Mouse (Mus musculus): ENCODE results near the gene Npm3.
A peak's percentile ranks its signal among the peaks of the same experiment; 100 is the strongest.

Npm3 gene

DNA sequence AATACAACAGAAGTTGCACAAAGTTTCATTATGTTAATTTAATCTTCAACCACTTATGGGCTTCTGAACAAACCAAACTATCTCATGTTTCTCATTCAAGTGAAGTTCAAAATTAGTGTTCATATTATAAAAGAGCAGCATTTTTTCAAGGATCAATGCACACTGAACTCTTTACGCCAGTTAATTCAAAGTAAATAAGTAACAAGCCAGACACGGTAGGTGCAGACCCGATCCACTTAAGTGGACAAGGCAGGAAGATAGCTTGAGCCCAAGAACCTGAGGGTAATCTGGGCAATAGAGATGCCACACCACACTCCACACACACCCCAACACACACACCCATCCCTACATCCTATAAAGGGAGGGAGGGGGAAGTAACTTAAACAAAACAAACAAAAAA is 4.2 kb upstream of the Npm3 start:
- DNase-seq (ENCODE audit: low spot score in 2 of 2): no peak

DNA sequence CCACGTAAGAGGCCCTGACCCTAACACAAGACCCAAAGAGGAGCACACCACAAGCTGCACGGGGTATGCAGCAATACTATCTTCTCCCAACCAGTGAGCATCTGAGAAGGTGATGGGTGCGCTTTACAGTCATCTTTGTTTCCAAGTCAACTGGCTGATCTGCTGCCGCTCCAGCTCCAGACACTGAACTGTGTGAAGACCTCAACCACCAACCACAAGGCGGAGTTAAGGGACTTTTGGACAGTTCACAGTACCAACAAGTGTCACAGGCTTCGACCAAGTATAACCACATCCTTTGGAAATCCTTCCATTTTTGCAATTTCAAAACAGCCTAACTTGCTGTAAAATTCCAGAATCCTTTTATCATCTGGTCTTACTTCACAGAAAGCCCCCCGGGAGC is 2.5 kb upstream of the Npm3 start:
- no peak for DNase-seq (ENCODE audit: low spot score in 2 of 2)

DNA sequence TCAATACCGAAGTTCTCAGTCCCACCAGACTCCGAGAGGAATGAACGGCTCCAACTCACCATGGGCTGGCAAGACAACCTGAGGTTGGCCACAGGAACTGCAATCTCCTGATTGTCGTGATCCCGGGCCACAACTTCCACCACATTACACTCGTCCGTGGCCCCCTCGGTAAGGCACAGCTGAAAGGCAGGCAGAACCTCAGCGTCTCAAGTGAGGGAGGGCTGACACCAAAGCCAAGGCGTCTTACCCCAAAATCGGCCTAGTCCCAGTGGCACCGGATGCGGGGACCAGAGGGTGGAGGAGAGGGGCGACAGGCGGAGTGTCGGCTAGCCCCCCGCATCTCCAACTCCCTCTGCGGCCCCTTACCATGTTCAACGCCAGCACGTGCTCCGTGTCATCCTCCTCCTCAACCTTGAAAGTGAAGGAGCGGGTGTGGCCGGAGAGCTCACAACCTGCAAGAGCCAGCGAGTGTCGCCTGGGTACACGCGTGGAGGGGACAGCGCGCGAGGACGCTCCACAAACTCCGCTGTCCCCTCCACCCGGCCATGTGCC is 624 bp downstream of the Npm3 start:
- peak in 1 of 2 experiments; percentile 31 for DNase-seq (ENCODE audit: low spot score in 2 of 2)

DNA sequence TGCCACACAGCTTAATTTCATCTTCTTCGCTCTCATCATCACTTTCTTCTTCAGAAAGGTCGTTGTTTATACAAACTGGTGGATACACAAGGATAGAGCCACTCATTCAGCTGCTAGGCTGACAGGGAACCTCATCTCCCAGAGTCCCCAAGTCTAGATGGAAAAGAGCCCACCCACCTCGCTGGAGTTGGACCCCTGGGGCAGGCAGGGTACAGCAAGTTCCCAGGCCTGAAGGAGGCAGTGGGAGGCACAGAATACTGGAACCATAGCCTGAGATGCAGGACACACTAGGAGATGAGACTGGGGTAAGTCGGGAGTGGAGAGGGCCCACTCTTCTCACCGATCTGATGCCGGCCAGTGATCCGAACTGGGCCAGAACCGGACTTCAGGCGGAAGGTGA is 1.2 kb downstream of the Npm3 start:
- no peak for DNase-seq (ENCODE audit: low spot score in 2 of 2)

DNA sequence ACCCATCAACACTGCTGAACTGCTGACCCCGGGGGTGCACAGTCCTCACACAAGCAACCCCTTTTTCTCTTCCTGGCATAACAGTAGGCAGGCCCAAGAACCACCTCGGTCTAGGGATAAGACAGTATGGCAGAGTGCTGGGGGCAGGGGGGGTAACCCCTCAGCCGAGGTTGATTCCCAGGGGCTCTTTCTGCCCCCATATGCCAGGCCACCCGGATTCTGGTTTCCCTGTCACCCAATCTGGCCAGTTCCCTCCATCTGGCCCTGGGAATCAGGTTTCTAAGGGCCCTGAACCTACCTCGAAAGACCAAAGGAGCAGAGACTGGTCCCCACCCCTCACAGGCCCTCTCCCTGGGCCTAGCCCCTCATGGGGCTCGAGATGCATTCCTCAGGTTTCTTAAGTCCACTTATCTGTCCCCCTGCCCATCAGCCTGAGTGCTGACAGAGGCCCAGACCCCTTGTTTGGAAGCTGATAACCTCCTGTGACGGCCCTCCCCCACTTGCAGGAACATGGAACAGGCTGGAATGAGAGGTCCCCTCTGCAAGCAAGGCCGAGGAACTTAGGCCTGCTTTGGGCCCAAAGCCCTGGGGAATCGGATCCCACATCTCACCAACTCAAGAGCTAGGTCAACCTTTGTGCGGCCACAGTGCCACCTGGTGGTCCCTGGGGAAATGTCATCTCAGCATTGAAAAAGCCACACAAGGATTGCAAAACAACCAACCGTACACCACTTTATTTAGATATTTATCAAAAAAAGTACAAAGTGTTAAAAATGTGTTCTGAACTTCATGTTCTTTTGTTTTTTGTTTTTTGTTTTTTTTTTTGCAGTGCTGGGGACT is 2.1 kb downstream of the Npm3 start:
- DNase-seq (ENCODE audit: low spot score in 2 of 2): peak; percentile 90 to 91

DNA sequence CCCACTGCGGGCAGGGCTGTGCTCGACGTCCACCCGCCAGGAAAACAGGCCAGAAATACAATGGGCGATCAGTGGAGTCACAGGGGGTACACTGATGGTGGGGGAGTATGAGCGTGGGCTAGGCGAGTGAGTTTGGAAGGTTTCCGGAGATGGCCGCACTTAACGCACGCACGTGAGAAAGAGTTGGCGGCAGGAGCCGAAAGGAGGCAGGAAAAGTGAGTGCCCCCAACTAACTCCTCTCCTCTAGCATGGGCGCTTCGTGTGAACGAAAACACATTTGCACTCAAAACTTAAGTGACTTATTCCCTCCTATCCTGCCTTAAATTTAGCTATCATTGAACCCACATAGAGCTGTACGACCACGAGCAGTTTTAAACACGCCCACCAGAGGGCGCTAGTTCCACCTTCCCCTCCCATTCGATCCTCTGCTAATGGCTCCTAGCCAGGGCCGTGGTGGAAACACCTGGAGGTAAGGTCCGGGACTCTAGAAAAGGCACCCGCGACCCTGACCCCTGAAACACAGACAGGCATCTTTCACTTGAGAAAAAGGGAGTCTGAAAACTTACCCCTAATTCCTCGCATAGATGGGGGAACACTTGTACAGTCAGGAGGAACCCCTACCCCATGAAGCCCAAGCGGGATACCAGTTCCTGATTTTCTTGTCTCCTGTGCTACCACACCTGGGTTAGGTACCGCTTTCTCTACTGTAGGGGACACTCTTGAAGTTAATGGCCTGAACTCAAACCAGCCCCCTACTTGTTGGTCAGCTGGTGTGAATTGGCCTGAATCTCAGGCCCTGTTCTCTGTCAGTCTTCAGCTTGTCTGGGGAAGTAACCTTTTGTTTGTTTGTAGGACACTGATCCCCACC is 3.0 kb downstream of the Npm3 start:
- peak; percentile 76 to 80 for DNase-seq (ENCODE audit: low spot score in 2 of 2)

DNA sequence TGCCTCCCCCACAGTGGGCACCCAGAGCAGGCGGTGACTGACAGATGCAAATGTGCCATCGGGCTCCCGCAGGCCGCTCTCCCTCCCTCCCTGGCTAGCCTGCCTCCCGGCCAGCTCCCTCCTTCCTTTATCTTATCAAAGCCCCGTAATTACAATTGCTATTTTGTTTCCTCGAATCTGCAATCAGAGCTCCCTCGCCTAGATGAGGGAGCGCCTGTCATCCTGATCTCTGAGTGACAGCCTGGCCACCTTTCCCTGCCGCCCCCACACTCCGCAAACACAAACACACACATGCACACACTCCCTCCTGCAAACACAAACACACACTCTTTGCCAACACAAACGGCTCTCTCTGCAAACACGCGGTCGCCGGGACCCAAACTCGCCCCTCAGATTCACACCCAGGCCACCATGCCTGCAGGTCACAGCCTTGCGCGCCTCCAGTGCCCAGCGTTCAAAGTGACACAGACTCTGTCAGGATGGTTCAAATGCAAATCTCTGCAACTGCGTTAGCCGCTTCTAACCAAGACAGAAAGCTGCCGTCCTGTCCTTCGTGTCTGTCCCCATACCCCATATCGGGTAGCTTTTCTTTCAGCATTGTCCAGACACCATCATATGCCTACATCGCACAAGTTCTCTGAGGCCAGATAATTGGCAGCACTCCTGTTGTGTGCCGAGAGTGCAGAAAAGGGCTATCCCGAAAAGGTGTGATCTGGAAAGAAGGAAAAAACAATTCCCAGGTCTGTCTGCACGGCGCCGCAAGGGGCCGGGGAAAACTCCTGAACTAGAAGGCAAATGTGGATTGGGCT is 3.8 kb downstream of the Npm3 start:
- no peak for DNase-seq (ENCODE audit: low spot score in 2 of 2)

DNA sequence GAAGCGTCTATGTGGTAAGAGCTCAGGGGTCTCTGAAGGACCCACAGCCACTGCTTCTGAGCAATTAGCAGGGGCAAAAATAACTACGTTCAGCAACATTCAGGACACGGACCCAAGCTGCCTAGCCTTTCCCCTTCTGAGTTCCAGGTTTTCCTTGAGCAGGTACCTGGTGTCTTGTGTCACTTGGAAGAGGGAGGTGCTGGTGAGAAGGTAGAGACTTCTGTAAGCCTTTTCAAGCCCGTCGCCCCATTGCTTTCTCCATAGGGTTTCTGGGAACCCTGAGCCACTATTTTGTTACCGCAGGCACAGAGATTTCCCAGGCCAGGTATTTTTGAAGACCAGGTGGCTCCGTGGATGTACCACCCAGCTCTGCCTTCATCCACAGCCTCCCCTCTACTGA is 5.8 kb downstream of the Npm3 start:
- DNase-seq (ENCODE audit: low spot score in 2 of 2): no peak

DNA sequence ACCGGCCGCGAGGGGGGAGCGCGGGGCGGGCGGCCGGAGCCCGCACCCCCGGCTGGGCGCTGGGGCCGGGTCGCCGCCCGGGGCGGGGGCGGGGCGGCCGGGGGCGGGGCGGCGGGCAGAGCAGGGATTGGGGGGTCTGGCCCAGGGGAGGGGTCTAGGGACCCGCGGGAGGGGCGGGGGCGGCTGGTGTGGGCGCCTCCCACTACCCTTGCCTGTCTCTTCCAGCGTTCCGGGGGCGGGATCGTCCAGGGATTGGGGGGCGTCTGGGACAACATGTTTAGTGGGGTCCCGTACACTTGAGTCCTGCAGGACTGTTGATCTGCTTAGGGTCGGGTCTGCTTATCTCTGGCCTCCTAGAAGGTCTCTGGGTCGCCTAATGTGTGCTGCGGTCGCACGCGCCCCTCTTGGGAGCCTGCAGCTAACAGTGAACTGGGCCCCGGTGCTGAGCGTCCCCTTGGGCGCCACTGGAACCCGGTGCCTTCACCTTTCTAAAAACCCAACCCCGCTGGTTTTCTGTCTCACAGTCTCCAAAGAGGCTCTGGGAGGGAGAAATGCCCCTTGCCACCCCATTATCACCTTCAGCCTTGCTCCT is 6.3 kb downstream of the Npm3 start:
- DNase-seq (ENCODE audit: low spot score in 2 of 2): no peak

DNA sequence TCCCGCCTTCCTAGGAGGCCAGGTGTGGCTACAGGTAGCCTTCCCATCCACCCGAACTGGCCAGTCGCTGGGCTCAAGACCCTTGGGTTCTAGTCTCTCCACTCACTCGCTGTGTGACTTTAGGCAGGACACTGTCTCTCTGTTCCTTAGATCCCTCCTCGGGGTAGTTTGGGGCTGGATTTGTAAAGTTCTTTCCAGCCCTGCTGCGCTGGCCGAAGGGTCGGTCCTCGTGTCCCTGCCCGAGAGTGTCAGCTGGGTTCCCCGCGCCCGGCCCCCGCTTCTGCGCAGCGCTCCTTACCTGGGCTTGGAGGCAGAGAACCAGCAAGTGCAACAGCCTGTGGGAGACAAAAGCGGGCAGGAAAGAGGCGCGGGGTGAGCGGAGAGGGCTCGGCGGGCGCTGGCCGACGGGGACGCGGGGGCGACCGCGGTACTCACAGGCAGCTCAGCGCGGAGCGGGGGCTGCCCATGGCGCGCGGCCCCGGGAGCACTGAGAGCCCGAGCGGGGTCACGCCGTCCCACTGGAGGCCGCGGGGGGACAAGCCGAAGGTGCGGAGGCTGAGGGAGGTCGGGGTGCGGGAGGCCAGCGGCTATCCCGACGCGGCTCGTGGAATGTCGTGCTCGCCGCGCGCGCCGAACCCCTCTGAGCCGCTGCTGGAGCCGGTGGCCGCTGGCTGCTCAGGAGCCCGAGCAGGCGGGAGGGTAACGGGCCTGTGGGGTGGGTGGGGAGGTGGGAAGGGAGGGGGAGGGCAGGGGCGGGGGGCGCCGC is 7.0 kb downstream of the Npm3 start, which contains the start of gene Fgf8:
Gene Fgf8 (minus strand): TSS at position 698 of the 766 bp plus-strand sequence.
- no peak for DNase-seq (ENCODE audit: low spot score in 2 of 2)

DNA sequence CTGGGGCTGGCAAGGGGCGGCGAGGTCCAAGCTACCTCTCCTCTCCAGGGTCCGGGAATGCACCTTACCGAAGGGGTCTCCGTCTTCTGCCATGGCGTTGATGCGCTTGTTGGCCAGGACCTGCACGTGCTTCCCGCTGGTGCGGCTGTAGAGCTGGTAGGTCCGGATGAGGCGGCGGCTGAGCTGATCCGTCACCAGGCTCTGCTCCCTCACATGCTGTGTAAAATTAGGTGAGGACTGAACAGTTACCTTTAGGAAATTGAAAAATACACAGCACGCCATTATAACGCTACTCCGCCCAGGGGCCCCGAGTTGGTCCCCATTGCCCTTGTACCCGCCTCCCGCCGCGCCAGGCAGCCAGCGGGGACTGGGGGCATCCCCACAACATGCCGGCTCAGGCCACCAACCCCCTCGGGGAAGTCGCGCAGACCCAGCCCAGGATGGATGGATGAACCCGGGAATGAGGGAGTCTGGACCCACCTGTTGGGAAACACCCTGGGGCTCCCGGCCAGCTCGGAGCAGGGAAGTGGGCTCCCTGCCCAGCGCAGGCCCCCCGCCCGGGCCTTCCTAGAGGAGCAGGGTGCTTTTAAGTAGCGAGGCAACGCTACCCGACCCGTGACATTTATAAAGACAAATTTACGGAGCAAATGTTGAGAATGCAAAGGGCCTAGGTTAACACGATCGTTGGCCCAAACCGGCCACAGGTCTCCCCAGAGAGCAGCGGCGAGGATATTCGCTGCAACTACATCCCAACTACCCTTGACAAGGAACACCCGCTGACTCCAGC is 7.8 kb downstream of the Npm3 start:
- DNase-seq (ENCODE audit: low spot score in 2 of 2): no peak

DNA sequence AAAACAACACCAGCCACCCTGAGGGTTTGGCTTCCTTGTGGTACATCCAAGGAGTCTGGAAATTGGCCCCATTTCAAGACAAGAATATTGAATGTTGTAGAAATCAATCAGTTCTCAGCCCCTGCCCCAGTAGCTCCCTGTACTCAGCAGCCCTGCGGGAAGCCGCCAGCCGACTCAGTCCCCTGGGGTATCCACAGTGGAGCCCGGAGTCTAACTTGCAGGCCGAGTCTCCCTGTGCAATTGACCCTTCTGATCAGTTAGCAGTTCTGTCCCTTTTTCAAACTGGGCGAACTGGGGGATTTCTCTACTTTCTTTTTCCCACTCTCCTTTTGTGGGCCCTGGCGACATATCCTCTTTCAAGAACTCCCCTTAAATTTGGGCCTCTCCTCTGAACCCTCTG is 8.6 kb downstream of the Npm3 start:
- DNase-seq (ENCODE audit: low spot score in 2 of 2): no peak

DNA sequence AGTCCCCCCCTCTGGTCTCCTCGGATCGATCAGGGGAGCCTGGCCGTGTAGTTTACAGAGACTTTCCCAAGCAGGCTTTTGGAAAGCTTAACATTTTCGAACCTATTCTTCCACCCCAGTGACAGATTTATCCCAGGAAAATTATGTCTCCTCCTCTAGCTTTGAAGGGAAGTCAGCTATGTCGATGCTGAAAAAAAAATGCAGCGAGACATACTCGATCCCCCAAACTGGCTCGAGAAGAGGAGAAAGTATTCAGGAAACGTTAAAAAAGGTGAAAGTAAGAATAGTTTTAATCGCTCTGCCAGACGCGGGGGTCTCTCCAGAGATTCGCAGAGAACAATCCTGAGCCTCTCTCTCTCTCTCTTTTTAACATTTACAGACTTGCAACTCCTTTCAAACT is 9.2 kb downstream of the Npm3 start:
- DNase-seq (ENCODE audit: low spot score in 2 of 2): no peak

DNA sequence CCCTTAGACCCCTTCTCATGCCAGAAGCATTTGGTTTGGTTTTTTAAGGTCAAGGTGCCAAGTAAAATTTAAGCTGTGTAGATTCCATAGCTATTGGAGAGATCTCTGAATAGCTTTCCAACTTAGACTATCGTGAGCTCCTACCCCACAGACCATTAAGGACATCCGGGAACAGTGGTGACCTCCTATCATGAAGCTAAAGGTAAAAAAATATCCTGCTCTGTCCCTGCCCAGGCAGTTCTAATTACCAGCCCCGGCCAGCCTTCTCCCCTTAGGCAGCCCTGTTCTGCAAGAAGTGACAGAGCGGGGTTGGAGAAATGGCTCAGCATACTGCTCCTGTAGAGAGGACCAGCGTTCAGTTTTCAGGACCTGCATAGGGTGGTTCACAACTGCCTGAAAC is 10.9 kb downstream of the Npm3 start:
- no peak for DNase-seq (ENCODE audit: low spot score in 2 of 2)

DNA sequence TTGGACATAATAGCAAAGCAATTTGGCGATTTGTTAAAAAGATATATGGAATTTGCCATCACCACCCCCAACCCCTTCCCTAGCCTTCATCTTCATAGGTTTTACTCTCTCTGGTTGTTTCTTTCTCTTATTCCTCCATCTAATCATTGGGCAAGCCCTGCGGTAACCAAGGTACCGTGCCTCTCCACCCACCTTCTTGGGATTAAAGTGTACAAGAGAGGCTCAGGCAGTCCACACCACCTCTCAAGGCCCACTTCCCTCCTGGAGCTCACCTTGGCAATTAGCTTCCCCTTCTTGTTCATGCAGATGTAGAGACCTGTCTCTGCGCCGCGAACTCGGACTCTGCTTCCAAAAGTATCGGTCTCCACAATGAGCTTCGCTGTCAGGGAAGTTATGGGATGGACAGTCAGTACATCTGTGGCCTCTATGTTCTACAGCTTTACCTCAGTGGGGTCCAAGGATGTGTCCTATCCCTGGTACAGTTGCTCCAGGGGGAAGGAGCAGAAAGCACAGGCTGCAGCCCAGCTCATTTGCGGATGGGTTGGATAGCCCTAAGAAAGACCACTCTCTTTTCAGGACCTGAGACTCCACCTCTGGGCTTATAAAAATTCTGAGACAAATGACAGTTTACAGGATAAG is 11.4 kb downstream of the Npm3 start:
- no peak for DNase-seq (ENCODE audit: low spot score in 2 of 2)

DNA sequence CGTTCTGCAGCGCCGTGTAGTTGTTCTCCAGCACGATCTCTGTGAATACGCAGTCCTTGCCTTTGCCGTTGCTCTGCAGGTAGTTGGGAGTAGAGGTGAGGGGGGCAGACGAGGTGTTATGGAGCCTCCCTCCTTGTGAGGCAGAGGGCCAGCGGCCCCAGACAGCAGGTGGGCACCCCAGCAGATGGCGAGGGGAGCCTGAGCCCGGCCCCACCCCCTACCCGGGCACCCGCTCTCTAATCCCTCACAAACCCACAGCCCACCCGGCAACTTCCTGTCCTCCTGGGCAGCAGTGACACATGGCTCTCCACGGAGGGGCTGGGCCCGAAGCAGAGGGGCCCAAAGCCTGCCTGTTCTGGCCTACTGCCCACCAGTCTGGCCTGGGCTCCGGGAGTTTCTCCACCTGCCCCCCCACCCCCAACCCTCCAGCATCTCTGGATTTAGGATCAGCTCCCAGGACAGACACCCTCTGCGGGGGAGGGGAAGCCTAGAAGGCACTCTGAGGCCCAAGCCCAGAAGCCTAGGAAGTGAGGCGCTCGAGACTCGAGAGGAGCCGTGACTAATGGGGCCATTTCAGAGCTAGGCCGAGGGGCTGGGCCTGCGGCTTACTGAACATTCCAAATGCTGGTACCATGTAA is 12.1 kb downstream of the Npm3 start:
- DNase-seq (ENCODE audit: low spot score in 2 of 2): no peak

DNA sequence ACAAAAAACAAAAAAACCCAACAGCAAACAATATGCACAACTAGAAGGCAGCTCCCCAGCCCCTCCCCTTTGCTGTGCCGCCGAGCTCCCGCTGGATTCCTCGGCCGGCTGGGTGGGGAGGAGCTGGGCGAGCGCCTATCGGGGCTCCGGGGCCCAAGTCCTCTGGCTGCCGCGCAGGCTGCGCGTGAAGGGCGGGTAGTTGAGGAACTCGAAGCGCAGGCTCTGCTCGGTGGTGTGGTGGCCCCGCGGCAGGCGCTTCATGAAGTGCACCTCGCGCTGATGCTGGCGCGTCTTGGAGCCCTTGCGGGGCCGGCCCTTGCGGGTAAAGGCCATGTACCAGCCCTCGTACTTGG is 12.6 kb downstream of the Npm3 start:
- peak in 1 of 2 experiments; percentile 46 for DNase-seq (ENCODE audit: low spot score in 2 of 2)

DNA sequence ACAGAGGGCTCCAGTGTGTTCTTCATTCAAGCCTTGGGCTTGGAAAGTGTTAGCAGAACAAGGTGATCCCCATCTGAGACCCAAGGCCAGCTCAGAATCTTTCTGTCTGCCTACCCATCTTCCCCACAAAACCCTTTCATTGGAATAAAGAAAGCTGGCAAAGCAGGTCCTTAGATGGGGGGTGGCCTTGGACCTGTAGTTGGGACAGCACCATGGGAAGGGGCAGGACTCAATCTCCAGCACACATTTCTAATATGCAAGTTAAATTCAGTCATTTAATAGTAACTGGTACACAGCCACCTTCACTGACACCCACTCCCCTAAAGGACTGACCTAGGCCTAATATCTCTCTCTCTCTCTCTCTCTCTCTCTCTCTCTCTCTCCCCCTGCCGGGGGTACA is 13.2 kb downstream of the Npm3 start:
- no peak for DNase-seq (ENCODE audit: low spot score in 2 of 2)

DNA sequence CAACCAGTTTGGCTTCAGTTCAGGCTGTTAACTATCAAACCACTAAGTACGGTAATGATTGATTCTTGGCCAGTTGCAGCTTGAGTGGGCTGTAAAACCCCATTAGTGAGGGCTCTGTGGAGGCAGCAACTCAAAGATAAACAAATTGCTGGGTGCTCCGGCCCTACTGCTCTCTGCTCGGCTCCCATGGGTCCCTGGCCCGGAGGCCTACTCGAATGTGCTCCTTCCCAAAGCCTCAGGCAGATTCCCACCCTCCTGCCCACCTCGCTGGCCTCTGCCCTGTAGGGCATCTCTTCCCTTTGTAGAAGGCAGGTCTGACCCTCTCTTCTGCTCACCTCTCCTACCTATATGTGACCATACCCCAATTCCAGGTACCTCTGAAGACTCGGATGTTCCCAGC is 14.6 kb downstream of the Npm3 start:
- no peak for DNase-seq (ENCODE audit: low spot score in 2 of 2)

Data from right cerebral cortex, postnatal 10 days (tissue).